Mouse (Mus musculus) stomach, embryonic 14.5 days (tissue): ENCODE data around the gene Uvrag. TPM values are rescaled to one million over a fixed set of nuclear protein-coding genes. Genes with fewer than 3 reads are reported as not detected.

Experiments used
- ATAC-seq: fragments of 200-750 bp; cut with Nextera tagmentation; 2 replicates; pipeline ENCODE4 v1.8.0; 2017; ENCODE audit warnings: low read depth, moderate TSS enrichment; ENCODE audit not compliant: insufficient number of reproducible peaks, insufficient read depth, low FRiP score
- H3K27ac ChIP-seq: fragments of 300-500 bp; sonication (generic); 2 replicates; pipeline ENCODE4 v1.5.1; 2014; ENCODE audit warnings: mild to moderate bottlenecking, low read length, moderate library complexity, mixed read lengths
- H3K27me3 ChIP-seq: fragments of 300-500 bp; sonication (generic); 2 replicates; pipeline ENCODE4 v1.6.1; 2014; ENCODE audit warnings: low read length, control low read depth, mixed read lengths; ENCODE audit not compliant: control insufficient read depth, insufficient read depth
- H3K36me3 ChIP-seq: fragments of 300-500 bp; sonication (generic); 2 replicates; pipeline ENCODE4 v1.6.1; 2014; ENCODE audit warnings: mild to moderate bottlenecking, control low read depth, low read length, moderate library complexity, mixed read lengths; ENCODE audit not compliant: control insufficient read depth, insufficient read depth
- H3K4me1 ChIP-seq: fragments of 300-500 bp; sonication (generic); 2 replicates; pipeline ENCODE4 v1.6.1; 2014; ENCODE audit warnings: low read length, control low read depth, mixed read lengths; ENCODE audit not compliant: control insufficient read depth, insufficient read depth
- H3K4me2 ChIP-seq: fragments of 300-500 bp; sonication (generic); replicated peaks from 2 replicates; pipeline ENCODE4 v1.6.1; 2014; ENCODE audit warnings: low read depth, low read length, control low read depth
- H3K4me3 ChIP-seq: fragments of 300-500 bp; sonication (generic); 2 replicates; pipeline ENCODE4 v1.5.1; 2014; ENCODE audit warnings: low read depth, low read length, control low read depth
- H3K9ac ChIP-seq: fragments of 300-500 bp; sonication (generic); replicated peaks from 2 replicates; pipeline ENCODE4 v1.6.1; 2014; ENCODE audit warnings: low read depth, mild to moderate bottlenecking, control low read depth, low read length, moderate library complexity, mixed read lengths
- H3K9me3 ChIP-seq: fragments of 300-500 bp; sonication (generic); 2 replicates; pipeline ENCODE4 v1.6.1; 2016; ENCODE audit warnings: low read depth, low read length, control low read depth; ENCODE audit not compliant: control insufficient read depth
- WGBS: fragments of 180-500 bp; shearing (Covaris S2); extraction: QIAGEN DNeasy Blood & Tissue Kit; methylation state at CpG from one replicate; pipeline ENCODE4 v1.1.7; 2014; 5-methylcytosine and 5-hydroxymethylcytosine counted together
- polyA plus RNA-seq: library from polyadenylated mRNA; unstranded; fragments of >200 nt; fragmentation: Nextera tagmentation; extraction: Ambion mirVana; gene quantifications from 2 replicates; pipeline ENCODE4 v1.2.1, GENCODE M21; 2014

The Uvrag gene
- polyA plus RNA-seq, 1 experiment from 2014 or later = 23.9 TPM

GRCm38 (mm10) chr7:98841802-98842201, 299.1 kb downstream of the Uvrag start:
- Histone ChIP-seq H3K36me3 (no peaks in the 10 kb centered on the region), H3K27ac (no peak overlapping the region), H3K27me3 (peaks cover 10% of the 10 kb centered on the region; the same call in 1 of the 2 replicates), H3K4me2 (no peak overlapping the region), H3K4me3 (no peak overlapping the region), H3K9ac (no peak overlapping the region), H3K4me1 (peaks cover 18% of the 10 kb centered on the region; the same call in 1 of the 2 replicates), H3K9me3 (no peaks in the 10 kb centered on the region)
- no peak for ATAC-seq
- 32% methylated on average over 3 of the region's 3 CpGs for WGBS

GRCm38 (mm10) chr7:98840771-98841170, 300.2 kb downstream of the Uvrag start:
- 67% methylated on average over 3 of the region's 3 CpGs for WGBS
- Histone ChIP-seq H3K9ac (no peak overlapping the region), H3K4me2 (no peak overlapping the region), H3K27ac (no peak overlapping the region), H3K4me1 (peaks cover 29% of the 10 kb centered on the region; the same call in 1 of the 2 replicates), H3K36me3 (no peaks in the 10 kb centered on the region), H3K27me3 (peaks cover 15% of the 10 kb centered on the region; the same call in 1 of the 2 replicates), H3K9me3 (no peaks in the 10 kb centered on the region), H3K4me3 (no peak overlapping the region)
- no peak for ATAC-seq

- H3K27ac ChIP-seq = no peak overlapping the region
- 8% methylated on average over 12 of the region's 12 CpGs for WGBS
- no peaks in the 10 kb centered on the region for H3K36me3 ChIP-seq
- peak overlapping the region; percentile 98 for H3K4me2 ChIP-seq
- H3K9me3 ChIP-seq = no peaks in the 10 kb centered on the region
- H3K4me1 ChIP-seq = peaks cover 33% of the 10 kb centered on the region; the same call in 1 of the 2 replicates
- no peak for ATAC-seq
- H3K27me3 ChIP-seq = peaks cover 20% of the 10 kb centered on the region
- H3K4me3 ChIP-seq = peak overlapping the region; percentile 41
- peak overlapping the region; percentile 19; the same call in 1 of the 2 replicates for H3K9ac ChIP-seq
Measured at GRCm38 (mm10) chr7:98839312-98839711, 301.6 kb downstream of the Uvrag start.

- no peaks in the 10 kb centered on the region for H3K36me3 ChIP-seq
- H3K4me2 ChIP-seq = peak overlapping the region; percentile 98
- H3K27me3 ChIP-seq = peaks cover 20% of the 10 kb centered on the region
- peak overlapping the region; percentile 19; the same call in 1 of the 2 replicates for H3K9ac ChIP-seq
- peaks cover 33% of the 10 kb centered on the region; the same call in 1 of the 2 replicates for H3K4me1 ChIP-seq
- H3K27ac ChIP-seq = no peak overlapping the region
- H3K9me3 ChIP-seq = no peaks in the 10 kb centered on the region
- WGBS = under 1% methylated on average over 48 of the region's 48 CpGs
- peak; percentile 38 for ATAC-seq
- H3K4me3 ChIP-seq = peak overlapping the region; percentile 41
Measured at GRCm38 (mm10) chr7:98838729-98839141, 302.2 kb downstream of the Uvrag start.

- 2% methylated on average over 17 of the region's 17 CpGs for WGBS
- no peak overlapping the region for H3K27ac ChIP-seq
- H3K4me3 ChIP-seq = peak overlapping the region; percentile 41
- no peaks in the 10 kb centered on the region for H3K36me3 ChIP-seq
- H3K4me1 ChIP-seq = peaks cover 29% of the 10 kb centered on the region; the same call in 1 of the 2 replicates
- H3K27me3 ChIP-seq = peaks cover 23% of the 10 kb centered on the region
- H3K4me2 ChIP-seq = peak overlapping the region; percentile 98
- H3K9me3 ChIP-seq = no peaks in the 10 kb centered on the region
- peak; percentile 46; the same call in 1 of the 2 replicates for ATAC-seq
- no peak overlapping the region for H3K9ac ChIP-seq
Measured at GRCm38 (mm10) chr7:98837901-98838300, 303.0 kb downstream of the Uvrag start.

GRCm38 (mm10) chr7:98836646-98837045, 304.3 kb downstream of the Uvrag start:
- Histone ChIP-seq H3K36me3 (no peaks in the 10 kb centered on the region), H3K27ac (no peak overlapping the region), H3K4me1 (peaks cover 29% of the 10 kb centered on the region; the same call in 1 of the 2 replicates), H3K27me3 (peaks cover 23% of the 10 kb centered on the region), H3K9me3 (no peaks in the 10 kb centered on the region), H3K9ac (no peak overlapping the region), H3K4me2 (peak overlapping the region; percentile 98), H3K4me3 (peak overlapping the region; percentile 59)
- whole genome bisulfite sequencing = 3% methylated on average over 23 of the region's 23 CpGs
- ATAC-seq = no peak

GRCm38 (mm10) chr7:98835519-98836441, 305.2 kb downstream of the Uvrag start:
- no peak overlapping the region for H3K27ac ChIP-seq
- H3K4me2 ChIP-seq = peak overlapping the region; percentile 98
- H3K9me3 ChIP-seq = no peaks in the 10 kb centered on the region
- H3K36me3 ChIP-seq = no peaks in the 10 kb centered on the region
- peak overlapping the region; percentile 59 for H3K4me3 ChIP-seq
- ATAC-seq = no peak
- WGBS = under 1% methylated on average over 44 of the region's 46 CpGs
- peaks cover 23% of the 10 kb centered on the region for H3K27me3 ChIP-seq
- peak overlapping the region; percentile 53; the same call in 1 of the 2 replicates for H3K9ac ChIP-seq
- peaks cover 29% of the 10 kb centered on the region; the same call in 1 of the 2 replicates for H3K4me1 ChIP-seq
